Mouse (Mus musculus) ES-E14 (cell line): ENCODE data around the gene Pcbp3.

Source experiments
- CHD2 ChIP-seq: IDR thresholded peaks from 2 replicates; pipeline ENCODE4 v1.6.1; 2014; ENCODE audit warnings: mild to moderate bottlenecking, low read depth, low read length, inconsistent platforms
- HCFC1 ChIP-seq: IDR thresholded peaks from 2 replicates; pipeline ENCODE4 v1.6.1; 2012; ENCODE audit warnings: low read length, inconsistent platforms, borderline replicate concordance; ENCODE audit not compliant: insufficient read depth
- ZC3H11A ChIP-seq: IDR thresholded peaks from 2 replicates; pipeline ENCODE4 v1.6.1; 2012; ENCODE audit warnings: low read depth, mild to moderate bottlenecking, inconsistent platforms, low read length, borderline replicate concordance

- TF ChIP-seq ZC3H11A (no peak), HCFC1 (no peak), CHD2 (no peak)
Measured at GRCm38 (mm10) chr10:76819321-76819720, 142.4 kb downstream of the Pcbp3 start.
